Mouse (Mus musculus): ENCODE measurements around the gene Saal1. TPM values are rescaled to one million over a fixed set of nuclear protein-coding genes. Genes with fewer than 3 reads are reported as not detected.
"Not testable (repeated sequence)": the region's sequence is repeated elsewhere in the genome, so short reads cannot be mapped to it uniquely, and the experiment has no call there.

The Saal1 gene
- polyA plus RNA-seq, 1 experiment from 2014 or later: 24.4 TPM

DNA sequence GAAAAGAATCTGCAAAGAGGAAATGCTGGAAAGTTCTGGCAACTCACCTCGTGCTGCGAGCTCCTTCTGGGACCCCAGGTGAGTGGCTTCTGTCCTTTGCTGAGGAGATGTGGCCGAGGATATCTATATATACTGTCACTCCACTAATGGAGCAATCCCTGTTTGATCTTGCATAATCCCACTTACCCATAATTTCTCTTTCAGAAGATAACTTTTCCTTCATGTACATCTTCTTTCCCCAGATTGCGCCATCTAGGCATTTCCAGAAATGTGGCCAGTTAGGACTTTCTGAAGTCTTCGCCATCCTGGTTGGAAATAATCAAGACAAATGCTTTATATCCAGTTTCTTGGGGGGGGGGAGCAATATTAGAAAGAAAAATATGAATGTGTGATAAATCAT is 5.1 kb upstream of the Saal1 start, which contains the start of gene Saa3:
TSS of gene Saa3 (minus strand) at position 101 of the 400 bp plus-strand sequence.
- Histone ChIP-seq H3K27ac (ENCODE audit: low read depth, low read length) (no peak within 1 kb of the TSS), H3K4me3 (ENCODE audit: low read depth, low read length) (no peak within 1 kb of the TSS), H3K4me2 (ENCODE audit: low read length) (no peak within 1 kb of the TSS), H3K4me1 (ENCODE audit: control insufficient read depth, insufficient read depth, low read length) (no peaks in the 10 kb centered on the region), H3K9me3 (replicated peaks; ENCODE audit: control insufficient read depth, low read length) (no peaks in the 10 kb centered on the region), H3K36me3 (ENCODE audit: control insufficient read depth, insufficient read depth, low read length) (no peaks in the 10 kb centered on the region), H3K9ac (ENCODE audit: low read length) (no peak within 1 kb of the TSS), H3K27me3 (replicated peaks; ENCODE audit: control insufficient read depth, insufficient read depth, low read length) (no peaks in the 10 kb centered on the region)
- ATAC-seq (no peak), DNase-seq (ENCODE audit: low spot score) (no peak)
- WGBS: 92% methylated on average over 5 of the region's 5 CpGs

- Histone ChIP-seq H3K9ac (ENCODE audit: low read length) (no peak overlapping the region), H3K9me3 (replicated peaks; ENCODE audit: control insufficient read depth, low read length) (no peaks in the 10 kb centered on the region), H3K27me3 (replicated peaks; ENCODE audit: control insufficient read depth, insufficient read depth, low read length) (no peaks in the 10 kb centered on the region), H3K36me3 (ENCODE audit: control insufficient read depth, insufficient read depth, low read length) (no peaks in the 10 kb centered on the region), H3K4me1 (ENCODE audit: control insufficient read depth, insufficient read depth, low read length) (peaks cover 3% of the 10 kb centered on the region; the same call in 1 of the 2 replicates), H3K4me2 (ENCODE audit: low read length) (no peak overlapping the region), H3K27ac (ENCODE audit: low read depth, low read length) (no peak overlapping the region), H3K4me3 (ENCODE audit: low read depth, low read length) (no peak overlapping the region)
- DNase-seq (ENCODE audit: low spot score): peak; percentile 53
- WGBS: 27% methylated on average over 6 of the region's 6 CpGs
- no peak for ATAC-seq
Measured at GRCm38 (mm10) chr7:46714518-46714917, 4.0 kb upstream of the Saal1 start.

- H3K4me1 ChIP-seq (ENCODE audit: control insufficient read depth, insufficient read depth, low read length): peaks cover 5% of the 10 kb centered on the region; the same call in 1 of the 2 replicates
- H3K4me2 ChIP-seq (ENCODE audit: low read length): no peak overlapping the region
- H3K27ac ChIP-seq (ENCODE audit: low read depth, low read length): no peak overlapping the region
- H3K9ac ChIP-seq (ENCODE audit: low read length): no peak overlapping the region
- H3K9me3 ChIP-seq (replicated peaks; ENCODE audit: control insufficient read depth, low read length): no peaks in the 10 kb centered on the region
- H3K36me3 ChIP-seq (ENCODE audit: control insufficient read depth, insufficient read depth, low read length): peaks cover 11% of the 10 kb centered on the region
- no peak for DNase-seq (ENCODE audit: low spot score)
- H3K27me3 ChIP-seq (replicated peaks; ENCODE audit: control insufficient read depth, insufficient read depth, low read length): no peaks in the 10 kb centered on the region
- ATAC-seq: no peak
- no peak overlapping the region for H3K4me3 ChIP-seq (ENCODE audit: low read depth, low read length)
- 80% methylated on average over 6 of the region's 6 CpGs for WGBS
Measured at GRCm38 (mm10) chr7:46712250-46712649, 1.8 kb upstream of the Saal1 start.

- H3K9ac ChIP-seq (ENCODE audit: low read length): no peak overlapping the region
- H3K4me2 ChIP-seq (ENCODE audit: low read length): no peak overlapping the region
- no peak for ATAC-seq
- H3K4me3 ChIP-seq (ENCODE audit: low read depth, low read length): no peak overlapping the region
- WGBS: 93% methylated on average over 6 of the region's 6 CpGs
- H3K9me3 ChIP-seq (replicated peaks; ENCODE audit: control insufficient read depth, low read length): no peaks in the 10 kb centered on the region
- no peaks in the 10 kb centered on the region for H3K27me3 ChIP-seq (replicated peaks; ENCODE audit: control insufficient read depth, insufficient read depth, low read length)
- H3K4me1 ChIP-seq (ENCODE audit: control insufficient read depth, insufficient read depth, low read length): no peaks in the 10 kb centered on the region
- no peak overlapping the region for H3K27ac ChIP-seq (ENCODE audit: low read depth, low read length)
- H3K36me3 ChIP-seq (ENCODE audit: control insufficient read depth, insufficient read depth, low read length): peaks cover 86% of the 10 kb centered on the region
- DNase-seq (ENCODE audit: low spot score): no peak
Measured at GRCm38 (mm10) chr7:46700521-46701025, 9.9 kb downstream of the Saal1 start.

GRCm38 (mm10) chr7:46696754-46697153 is 13.7 kb downstream of the Saal1 start:
- Histone ChIP-seq H3K27me3 (replicated peaks; ENCODE audit: control insufficient read depth, insufficient read depth, low read length) (no peaks in the 10 kb centered on the region), H3K4me1 (ENCODE audit: control insufficient read depth, insufficient read depth, low read length) (no peaks in the 10 kb centered on the region), H3K4me3 (ENCODE audit: low read depth, low read length) (no peak overlapping the region), H3K27ac (ENCODE audit: low read depth, low read length) (no peak overlapping the region), H3K9ac (ENCODE audit: low read length) (no peak overlapping the region), H3K9me3 (replicated peaks; ENCODE audit: control insufficient read depth, low read length) (no peaks in the 10 kb centered on the region), H3K36me3 (ENCODE audit: control insufficient read depth, insufficient read depth, low read length) (peaks cover 67% of the 10 kb centered on the region), H3K4me2 (ENCODE audit: low read length) (no peak overlapping the region)
- DNase-seq (ENCODE audit: low spot score) (no peak), ATAC-seq (no peak)
- WGBS: 83% methylated on average over 1 of the region's 1 CpGs

- no peak for DNase-seq (ENCODE audit: low spot score)
- no peak overlapping the region for H3K4me2 ChIP-seq (ENCODE audit: low read length)
- no peak overlapping the region for H3K9ac ChIP-seq (ENCODE audit: low read length)
- no peak overlapping the region for H3K27ac ChIP-seq (ENCODE audit: low read depth, low read length)
- no peaks in the 10 kb centered on the region for H3K4me1 ChIP-seq (ENCODE audit: control insufficient read depth, insufficient read depth, low read length)
- peaks cover 37% of the 10 kb centered on the region for H3K36me3 ChIP-seq (ENCODE audit: control insufficient read depth, insufficient read depth, low read length)
- no peaks in the 10 kb centered on the region for H3K27me3 ChIP-seq (replicated peaks; ENCODE audit: control insufficient read depth, insufficient read depth, low read length)
- H3K9me3 ChIP-seq (replicated peaks; ENCODE audit: control insufficient read depth, low read length): no peaks in the 10 kb centered on the region
- no peak for ATAC-seq
- H3K4me3 ChIP-seq (ENCODE audit: low read depth, low read length): no peak overlapping the region
- 84% methylated on average over 5 of the region's 5 CpGs for WGBS
Measured at GRCm38 (mm10) chr7:46686827-46687226, 23.7 kb downstream of the Saal1 start.

- H3K4me1 ChIP-seq (ENCODE audit: control insufficient read depth, insufficient read depth, low read length): no peaks in the 10 kb centered on the region
- no peaks in the 10 kb centered on the region for H3K36me3 ChIP-seq (ENCODE audit: control insufficient read depth, insufficient read depth, low read length)
- DNase-seq (ENCODE audit: low spot score) (no peak), ATAC-seq (no peak)
- H3K4me3 ChIP-seq (ENCODE audit: low read depth, low read length): no peak overlapping the region
- H3K27me3 ChIP-seq (replicated peaks; ENCODE audit: control insufficient read depth, insufficient read depth, low read length): no peaks in the 10 kb centered on the region
- no peak overlapping the region for H3K27ac ChIP-seq (ENCODE audit: low read depth, low read length)
- no peak overlapping the region for H3K4me2 ChIP-seq (ENCODE audit: low read length)
- no peak overlapping the region for H3K9ac ChIP-seq (ENCODE audit: low read length)
- H3K9me3 ChIP-seq (replicated peaks; ENCODE audit: control insufficient read depth, low read length): no peaks in the 10 kb centered on the region
Measured at GRCm38 (mm10) chr7:46680732-46681131, 29.7 kb downstream of the Saal1 start.

GRCm38 (mm10) chr7:46679044-46679443 is 31.4 kb downstream of the Saal1 start:
- not testable (repeated sequence) for ATAC-seq; H3K4me3 ChIP-seq (ENCODE audit: low read depth, low read length); H3K9me3 ChIP-seq (replicated peaks; ENCODE audit: control insufficient read depth, low read length); H3K4me1 ChIP-seq (ENCODE audit: control insufficient read depth, insufficient read depth, low read length); H3K27me3 ChIP-seq (replicated peaks; ENCODE audit: control insufficient read depth, insufficient read depth, low read length); DNase-seq (ENCODE audit: low spot score); H3K27ac ChIP-seq (ENCODE audit: low read depth, low read length); H3K9ac ChIP-seq (ENCODE audit: low read length); H3K4me2 ChIP-seq (ENCODE audit: low read length); H3K36me3 ChIP-seq (ENCODE audit: control insufficient read depth, insufficient read depth, low read length)
- WGBS: 77% methylated on average over 7 of the region's 7 CpGs

DNA sequence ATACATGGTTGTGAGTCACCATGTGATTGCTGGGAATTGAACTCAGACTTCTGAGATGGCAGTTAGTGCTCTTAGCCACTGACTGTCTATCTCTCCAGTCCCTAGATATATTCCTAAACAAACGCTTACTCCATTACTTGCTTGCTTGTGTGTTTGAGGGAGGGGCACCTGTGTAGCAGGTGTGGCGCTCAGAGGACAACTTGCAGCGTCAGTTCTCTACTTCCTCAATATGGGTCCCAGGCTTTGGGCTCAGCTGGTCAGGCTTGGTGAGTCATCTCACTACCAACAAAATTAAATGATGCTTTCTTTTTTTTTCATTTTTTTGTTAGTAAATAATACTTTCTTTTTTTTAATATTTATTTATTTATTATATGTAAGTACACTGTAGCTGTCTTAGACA is 32.1 kb downstream of the Saal1 start:
- no peaks in the 10 kb centered on the region for H3K4me1 ChIP-seq (ENCODE audit: control insufficient read depth, insufficient read depth, low read length)
- H3K9ac ChIP-seq (ENCODE audit: low read length): no peak overlapping the region
- H3K4me3 ChIP-seq (ENCODE audit: low read depth, low read length): no peak overlapping the region
- ATAC-seq (no peak), DNase-seq (ENCODE audit: low spot score) (no peak)
- WGBS: 87% methylated on average over 3 of the region's 3 CpGs
- H3K4me2 ChIP-seq (ENCODE audit: low read length): no peak overlapping the region
- no peaks in the 10 kb centered on the region for H3K9me3 ChIP-seq (replicated peaks; ENCODE audit: control insufficient read depth, low read length)
- no peak overlapping the region for H3K27ac ChIP-seq (ENCODE audit: low read depth, low read length)
- no peaks in the 10 kb centered on the region for H3K36me3 ChIP-seq (ENCODE audit: control insufficient read depth, insufficient read depth, low read length)
- no peaks in the 10 kb centered on the region for H3K27me3 ChIP-seq (replicated peaks; ENCODE audit: control insufficient read depth, insufficient read depth, low read length)

Measured in forebrain, embryonic 14.5 days (tissue).